Mouse (Mus musculus) T-helper 2 cell (primary cell): ENCODE data around the gene Pax3.

ENCODE experiments used
- in situ Hi-C: fragments of 300-600 bp; cut with MboI, MseI; formaldehyde crosslinking; loops from one replicate; pipeline ENCODE4 v1.15.1; 2025; ENCODE audit warnings: high pct_unique_total_duplicates

The Pax3 gene

DNA sequence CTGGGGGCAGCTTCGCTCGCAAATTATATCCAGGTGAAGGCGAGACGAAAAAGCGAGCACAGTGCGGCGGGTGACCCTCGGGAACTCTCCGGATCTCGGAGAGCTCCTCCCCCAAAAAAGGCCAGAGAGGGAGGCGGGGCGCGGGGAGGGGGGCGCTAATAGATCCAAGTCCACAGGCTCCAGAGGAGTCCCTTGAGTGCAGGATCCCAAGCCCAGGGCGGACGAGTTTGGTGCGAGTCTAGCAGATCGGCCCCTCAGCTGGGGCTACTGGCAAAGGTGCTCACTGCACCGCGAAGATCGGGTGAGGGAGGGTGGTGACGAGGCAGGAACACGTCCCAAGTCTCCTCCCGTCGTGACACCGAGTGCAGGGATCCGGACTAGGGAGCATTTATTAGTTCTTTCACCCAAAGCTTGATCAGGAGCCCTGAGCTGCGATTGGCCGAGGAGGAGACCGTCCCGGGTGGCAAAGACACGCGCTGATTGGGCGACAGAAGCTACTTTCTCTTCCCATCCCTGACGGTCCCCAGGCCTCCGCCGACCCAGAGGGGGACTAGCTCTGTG is at the start of gene Pax3:
Pax3 (minus strand) TSS at position 384 of the 561 bp plus-strand sequence.
- in situ Hi-C loops = no loop called here

DNA sequence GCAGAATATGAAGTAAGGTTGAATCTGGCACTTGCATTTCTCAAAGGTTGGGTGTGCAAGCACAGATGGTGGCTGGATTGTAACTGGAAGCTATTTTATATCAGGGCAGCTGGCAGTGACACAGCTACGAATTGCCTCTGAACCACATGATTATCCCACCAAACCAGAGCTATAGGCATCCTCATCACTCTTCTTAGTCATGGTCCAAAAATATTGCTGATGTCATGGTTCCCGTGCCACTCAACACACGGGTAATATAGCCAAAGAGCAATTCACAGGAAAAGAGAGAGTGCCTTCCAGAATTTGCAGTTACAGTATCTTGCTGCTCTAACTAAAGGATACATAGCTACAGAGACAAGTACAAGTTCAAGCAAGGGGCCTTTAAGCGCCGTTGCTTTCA is 37.4 kb upstream of the Pax3 start:
- in situ Hi-C loops = no loop called here

DNA sequence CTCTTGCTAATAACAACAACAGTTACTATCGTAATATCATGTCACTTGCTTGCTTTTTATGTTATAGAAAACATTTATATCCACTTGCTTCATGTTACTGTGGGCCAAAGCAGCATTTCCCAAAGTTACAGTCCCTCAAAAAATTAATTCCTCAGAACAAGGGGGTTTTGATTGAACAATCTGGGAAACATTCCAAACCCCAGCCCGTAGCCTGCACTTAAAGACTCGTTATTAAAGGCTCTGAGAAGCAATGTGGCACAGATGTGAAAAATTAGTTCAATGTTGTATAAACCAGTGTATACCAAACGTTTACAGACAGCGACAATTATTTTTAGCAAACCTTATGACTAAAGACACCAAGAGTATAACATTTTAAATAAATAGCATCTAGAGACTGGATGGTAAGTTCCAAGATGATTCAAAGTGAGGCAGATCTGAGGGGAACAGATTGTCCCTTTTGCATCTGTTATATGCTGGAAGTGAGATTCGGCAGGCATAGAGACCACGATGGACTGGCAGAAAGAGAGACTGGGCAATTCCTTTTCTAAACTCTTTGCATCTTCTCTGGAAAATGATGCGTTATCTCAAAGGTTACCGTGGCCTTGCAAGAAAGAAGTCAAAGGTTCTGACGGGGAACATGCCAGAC is 35.1 kb upstream of the Pax3 start:
- in situ Hi-C loops = no loop called here

DNA sequence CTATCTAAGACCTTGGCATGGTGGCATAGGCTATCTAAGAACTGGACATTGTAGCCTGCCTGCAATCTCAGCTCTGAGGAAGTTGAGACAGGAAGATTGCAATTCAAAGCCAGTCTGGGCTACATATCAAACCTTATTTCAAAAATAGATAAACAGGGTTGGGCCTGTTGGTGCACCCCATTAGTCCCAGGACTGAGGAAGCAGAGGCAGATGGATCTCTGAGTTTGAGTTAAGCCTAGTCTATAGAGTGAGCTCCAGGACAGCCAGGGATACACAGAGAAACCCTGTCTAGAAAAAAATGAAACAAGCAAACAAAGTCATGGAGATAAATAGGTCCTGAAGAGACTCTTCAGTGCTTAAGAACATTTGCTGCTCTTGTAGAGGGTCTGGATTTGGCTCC is 32.9 kb upstream of the Pax3 start:
- in situ Hi-C loops = no loop called here

DNA sequence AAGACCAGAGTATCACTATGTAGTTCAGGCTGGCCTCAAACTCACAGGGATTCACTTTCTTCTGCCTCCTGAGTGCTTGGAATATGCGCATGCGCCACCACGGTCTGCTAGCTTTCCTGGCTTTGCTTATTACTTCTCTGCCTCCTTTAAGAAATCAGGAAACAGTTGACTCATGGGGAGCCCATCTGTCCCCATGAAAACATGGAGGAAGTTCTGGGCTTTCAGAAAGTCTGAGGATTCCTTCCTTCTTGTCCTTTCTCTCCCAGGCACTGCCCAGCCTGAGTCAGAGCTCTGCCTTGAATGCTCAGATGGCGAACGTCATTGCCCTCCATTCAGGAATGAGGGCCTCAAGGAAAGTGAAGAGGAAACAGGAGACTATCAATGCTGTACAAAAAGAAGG is 31.8 kb upstream of the Pax3 start:
- in situ Hi-C loops = no loop called here

DNA sequence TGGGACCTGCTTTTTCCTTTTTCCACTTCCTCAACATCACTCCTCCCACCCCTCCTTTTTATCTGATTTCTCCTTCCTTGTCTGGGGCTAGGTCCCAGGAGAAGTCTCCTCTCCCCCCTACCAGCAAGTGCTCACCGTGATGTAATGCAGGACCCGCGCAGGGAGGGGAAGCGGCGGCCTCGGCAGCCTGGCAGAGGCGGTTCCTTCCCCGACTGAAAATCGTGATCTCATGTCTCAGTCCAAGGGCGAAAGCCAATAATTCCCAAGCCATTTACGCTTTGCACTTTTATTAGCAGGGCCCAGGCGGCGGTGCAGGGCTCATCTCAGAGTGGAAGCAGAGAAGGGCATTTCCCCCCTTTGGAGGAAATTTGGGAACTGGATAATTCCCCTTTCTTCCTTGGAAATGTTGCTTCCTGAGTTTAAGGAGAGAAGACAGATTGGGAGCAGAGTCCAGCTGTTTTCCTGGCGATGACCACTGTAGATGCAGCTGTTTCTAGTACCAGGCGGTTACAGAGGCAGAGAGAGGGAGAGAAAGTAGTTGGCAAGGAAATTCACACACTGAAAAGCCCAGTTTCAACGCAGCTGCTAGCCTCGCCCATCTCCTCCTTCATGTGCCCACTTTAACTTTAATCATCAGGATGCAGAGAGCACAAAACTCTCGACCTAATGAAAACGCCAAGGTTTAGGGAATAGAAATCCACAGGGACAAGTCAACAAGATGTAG is 21.3 kb upstream of the Pax3 start:
- in situ Hi-C loops = no loop called here

DNA sequence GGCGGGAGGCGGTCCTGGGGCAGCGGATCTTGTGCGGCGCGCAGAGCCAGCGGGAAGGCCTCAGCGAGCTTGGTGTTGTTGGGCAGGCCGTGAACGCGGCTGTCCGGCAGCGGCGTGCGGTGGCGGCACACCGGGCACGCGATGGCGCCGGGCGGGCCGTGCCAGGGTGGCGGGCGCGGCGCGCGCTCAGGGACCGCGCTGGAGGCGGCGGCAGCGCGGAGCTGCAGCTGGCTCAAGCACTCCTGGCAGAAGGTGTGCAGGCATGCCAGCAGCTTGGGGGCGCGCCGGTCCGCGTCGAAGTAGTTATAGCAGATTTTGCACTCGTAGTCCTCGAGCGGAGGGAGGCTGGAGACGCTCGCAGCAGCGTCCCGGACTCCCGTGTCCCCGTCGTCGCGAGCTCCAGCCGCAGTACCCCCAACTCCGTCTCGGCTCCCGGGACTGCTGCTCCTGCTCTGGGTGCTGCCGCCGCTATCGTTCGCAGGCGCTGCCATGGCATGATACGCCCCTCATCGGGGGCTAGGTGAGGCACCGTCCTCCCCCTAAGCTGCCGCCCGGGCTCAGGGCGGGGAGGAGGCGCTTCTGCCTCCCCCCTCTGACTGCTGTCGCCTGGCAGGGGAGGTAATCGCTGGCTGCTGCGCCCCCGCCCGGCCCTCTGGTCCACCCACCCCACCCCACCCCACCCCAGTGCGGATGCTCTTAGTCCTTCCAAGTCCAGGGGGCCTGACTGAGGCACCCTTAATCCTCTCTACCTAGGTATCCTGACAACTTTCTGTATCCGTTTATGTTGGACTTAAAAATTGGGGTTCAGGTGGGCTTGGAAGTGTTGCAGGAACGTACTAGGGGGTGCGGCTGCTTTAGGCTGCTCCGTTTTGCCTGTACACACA is 20.5 kb upstream of the Pax3 start:
- in situ Hi-C loops = no loop called here

DNA sequence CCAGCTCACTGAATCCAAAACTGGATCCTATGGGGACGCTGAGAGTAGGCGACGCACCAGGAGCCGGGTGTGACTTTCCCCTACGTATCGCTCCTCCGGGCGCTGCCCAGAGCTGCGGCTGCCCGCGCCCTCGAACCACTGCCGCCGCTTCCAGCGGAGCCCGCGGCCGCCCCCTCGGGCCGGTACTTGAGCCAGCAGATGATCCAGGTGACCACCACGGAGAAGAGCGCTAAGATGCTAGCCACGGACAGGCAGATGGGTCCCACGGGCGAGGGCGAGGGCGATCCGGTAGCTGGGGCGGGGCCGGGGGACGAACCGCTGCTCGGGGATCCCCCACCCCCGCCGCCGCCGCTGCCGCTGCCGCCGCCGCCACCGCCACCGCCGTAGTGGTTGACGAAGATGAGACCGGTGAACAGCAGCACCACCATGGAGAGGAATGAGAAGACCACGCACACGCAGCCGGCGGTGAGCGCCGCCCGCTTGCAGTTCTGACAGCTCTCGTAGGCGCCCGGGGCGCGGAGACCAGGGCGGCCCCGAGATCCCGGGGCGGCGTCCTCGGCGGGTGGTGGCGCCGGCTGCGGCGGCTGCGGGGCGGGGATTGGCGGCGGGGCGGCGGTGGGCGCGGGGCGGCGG is 19.7 kb upstream of the Pax3 start:
- in situ Hi-C loops = no loop called here

DNA sequence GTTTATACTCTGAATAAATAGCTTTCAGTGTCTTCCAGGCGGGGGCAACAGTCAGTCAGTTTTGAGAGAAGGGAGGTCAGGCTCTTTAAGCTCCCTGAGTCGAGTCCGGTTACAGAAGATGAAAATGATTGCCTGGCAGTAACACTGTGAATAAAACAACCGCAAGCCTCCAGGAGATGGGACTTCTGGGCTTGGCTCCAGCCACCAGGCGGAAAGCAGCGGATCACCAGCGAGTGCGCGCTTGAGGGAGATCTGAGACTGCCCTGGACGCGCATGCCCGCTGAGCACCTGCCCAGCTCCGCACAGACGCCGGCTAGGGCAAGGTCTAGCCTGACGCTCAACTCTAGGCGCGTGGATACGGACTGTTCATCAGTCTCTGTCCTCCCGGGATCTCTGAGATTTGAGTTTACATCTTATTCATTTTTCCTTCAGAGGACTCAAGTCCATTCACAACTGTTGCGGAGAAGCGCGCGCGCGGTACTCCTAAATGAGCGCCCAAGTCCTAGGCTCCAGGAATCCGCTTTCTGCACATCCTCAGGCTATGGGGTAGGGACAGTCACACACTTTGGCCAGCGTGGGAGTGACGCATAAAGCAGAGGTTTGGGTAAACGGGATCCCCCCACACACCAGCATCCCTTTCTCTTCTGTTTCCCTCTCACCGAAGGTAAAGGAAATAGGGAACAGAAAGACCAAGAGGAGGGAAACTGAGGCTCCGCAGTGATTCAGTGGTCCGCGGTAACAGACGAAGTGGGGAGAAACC is 19.0 kb upstream of the Pax3 start:
- in situ Hi-C loops = no loop called here

DNA sequence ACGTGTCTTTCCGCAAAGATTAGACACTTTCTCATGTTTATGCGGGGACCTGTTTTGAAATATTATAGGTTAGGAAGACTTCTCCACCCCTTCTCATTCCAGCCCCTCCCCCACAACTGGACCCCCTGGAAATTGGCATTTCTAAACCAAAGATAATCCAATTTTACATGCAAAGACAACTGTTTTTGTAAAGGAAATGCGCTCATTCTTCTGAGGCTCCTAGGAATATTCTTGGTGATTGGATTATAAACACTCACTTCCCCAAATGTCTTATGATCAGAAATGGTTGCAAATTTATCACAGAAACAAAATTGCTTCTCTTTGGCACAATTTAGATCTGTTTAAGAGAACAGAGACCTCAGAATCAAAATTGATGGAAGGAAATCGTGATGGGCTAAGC is 14.1 kb upstream of the Pax3 start:
- in situ Hi-C loops = no loop called here

DNA sequence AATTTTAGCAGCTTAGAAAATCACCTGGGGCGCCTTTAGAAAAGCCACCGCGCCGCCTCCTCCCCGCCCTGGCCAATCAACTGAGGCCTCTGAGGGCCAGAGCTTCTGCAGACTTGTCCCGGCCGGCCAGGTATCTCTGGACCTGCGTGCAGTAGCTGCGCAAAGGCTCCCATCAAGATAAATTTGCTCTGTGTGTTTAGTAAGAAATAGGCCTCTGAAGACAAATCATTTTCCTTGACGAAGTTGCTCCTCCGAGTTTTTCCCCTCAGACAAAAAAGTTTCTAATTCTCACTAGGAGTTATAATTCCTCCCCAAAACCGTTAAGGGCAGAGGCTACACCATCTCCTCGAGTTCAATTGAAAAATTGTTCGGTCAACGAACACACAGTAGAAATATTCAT is 13.6 kb upstream of the Pax3 start:
- in situ Hi-C loops = no loop called here

DNA sequence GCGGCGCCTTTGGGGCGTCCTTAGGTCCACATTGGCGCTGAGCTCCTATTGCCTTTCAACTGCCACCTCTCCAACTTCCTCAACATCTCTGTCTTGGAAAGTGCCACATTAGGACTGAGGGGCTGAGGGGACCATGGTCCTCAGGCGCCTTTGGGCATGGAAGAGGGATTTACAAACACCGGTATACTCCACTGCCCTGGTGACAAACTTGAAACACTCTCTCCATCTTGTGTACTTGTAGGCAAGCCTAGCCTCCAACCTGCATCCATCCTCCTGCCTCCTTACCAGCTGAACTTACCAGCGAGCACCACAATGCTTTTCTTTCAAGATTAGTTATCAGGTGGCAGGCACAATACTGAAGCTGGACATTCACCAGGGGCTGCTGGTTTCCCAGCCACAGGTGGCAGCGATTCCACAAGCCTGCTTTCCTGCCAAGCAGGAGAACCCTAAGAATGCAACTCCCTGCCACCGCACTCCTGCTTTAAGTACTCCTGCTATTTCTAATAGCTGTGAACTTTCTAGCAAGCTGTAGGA is 11.4 kb upstream of the Pax3 start:
- in situ Hi-C loops = no loop called here

DNA sequence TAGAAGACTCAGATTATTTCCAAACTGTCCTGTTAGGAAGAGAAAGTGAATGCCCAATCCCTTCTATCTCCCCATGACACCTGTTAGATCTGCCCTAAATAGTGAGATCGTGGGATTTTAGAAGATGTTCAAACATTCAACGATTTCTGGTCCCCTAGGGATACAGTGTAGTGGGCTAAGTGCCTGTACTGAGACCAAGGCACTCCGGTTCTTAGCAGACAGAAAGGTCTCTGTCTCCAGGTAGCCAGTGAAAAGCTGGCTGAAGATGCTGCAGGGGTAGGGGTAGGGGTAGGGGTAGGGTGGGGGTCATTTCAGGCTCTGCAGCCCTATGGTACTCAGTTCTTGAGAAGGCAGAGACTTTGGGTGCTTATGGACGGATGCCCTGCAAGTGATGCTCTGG is 7.4 kb upstream of the Pax3 start:
- in situ Hi-C loops = no loop called here

DNA sequence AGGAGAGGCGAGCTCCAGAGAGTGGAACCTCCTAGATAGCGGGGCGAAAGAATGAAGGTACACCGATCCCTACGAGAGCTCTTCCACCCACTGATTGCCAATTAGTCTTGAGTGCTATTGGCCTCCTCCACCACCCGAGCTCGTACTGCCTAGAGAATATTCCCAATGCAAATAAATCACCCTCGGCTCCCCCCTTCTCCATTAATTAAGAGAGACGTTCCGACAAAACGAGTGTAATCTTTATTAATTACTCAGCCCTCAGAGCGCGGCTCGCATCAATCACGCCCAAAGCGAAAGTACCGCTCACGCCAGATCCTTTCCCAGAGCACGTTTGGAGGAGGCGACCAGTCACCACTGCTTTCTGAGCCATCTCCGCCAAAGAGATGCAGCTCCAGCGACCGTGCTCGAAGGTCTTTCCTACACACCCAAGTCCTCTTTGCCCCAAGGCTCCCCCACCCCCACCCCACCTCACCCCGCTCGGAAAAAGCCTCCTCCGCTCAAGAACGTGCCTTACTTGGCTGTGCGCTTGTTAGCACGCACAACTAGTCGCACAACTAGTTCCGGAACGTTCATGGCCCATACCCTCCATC is 6.8 kb upstream of the Pax3 start:
- in situ Hi-C loops = no loop called here

DNA sequence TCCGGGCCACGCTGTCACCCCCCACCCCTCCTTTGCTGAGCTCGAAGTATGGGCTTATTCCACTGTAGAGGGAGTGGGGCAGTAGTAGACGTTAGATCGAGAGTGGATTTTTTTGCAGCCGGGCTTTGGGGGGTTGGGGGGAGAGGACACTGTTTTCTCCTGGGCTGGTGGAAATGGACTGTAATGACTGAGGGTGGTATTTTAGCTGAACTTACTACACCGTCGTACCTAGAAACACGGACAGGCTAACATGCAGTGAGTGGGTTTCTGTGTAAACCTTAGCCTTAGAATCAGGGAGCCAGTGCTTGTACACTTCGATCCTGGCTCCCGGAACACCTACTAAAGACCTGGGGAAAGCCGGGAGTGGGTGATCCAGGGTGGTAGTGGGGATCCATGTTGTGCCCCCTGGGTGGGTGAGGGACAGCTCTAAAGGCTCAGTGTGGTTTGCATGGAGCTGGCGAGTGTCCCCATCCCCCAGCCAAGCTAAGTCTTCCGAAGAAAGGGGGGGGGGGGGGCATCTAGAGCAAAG is 6.2 kb upstream of the Pax3 start:
- in situ Hi-C loops = no loop called here

DNA sequence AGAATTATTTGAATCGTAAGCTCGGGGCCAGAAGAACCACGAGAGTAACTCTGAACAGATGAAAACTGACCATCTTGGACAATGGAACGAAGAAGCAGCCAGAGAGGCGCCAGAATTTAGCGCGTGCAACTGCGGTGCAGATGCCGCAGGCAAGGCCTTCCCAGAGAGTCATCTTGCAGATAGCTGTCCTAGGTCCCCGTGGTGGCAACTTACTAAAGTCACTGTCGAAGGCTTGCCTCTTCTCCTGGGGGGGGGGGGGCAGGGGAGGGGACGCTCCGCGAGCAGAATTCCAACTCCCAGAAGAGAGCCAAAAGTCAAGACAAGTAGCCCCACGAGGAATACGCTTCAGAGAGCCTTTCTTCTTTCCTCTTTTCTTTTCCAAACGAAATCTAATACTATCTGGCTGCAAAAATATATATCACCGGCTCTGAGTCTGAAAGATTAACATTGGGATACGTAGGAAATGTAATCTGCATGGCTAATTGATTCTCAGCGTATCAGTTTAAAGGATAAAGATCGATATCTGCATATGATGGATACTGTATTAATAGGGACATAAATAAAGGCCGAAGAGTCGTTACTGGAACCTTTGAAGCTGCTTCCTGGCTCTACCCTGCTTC is 5.6 kb upstream of the Pax3 start:
- in situ Hi-C loops = no loop called here

DNA sequence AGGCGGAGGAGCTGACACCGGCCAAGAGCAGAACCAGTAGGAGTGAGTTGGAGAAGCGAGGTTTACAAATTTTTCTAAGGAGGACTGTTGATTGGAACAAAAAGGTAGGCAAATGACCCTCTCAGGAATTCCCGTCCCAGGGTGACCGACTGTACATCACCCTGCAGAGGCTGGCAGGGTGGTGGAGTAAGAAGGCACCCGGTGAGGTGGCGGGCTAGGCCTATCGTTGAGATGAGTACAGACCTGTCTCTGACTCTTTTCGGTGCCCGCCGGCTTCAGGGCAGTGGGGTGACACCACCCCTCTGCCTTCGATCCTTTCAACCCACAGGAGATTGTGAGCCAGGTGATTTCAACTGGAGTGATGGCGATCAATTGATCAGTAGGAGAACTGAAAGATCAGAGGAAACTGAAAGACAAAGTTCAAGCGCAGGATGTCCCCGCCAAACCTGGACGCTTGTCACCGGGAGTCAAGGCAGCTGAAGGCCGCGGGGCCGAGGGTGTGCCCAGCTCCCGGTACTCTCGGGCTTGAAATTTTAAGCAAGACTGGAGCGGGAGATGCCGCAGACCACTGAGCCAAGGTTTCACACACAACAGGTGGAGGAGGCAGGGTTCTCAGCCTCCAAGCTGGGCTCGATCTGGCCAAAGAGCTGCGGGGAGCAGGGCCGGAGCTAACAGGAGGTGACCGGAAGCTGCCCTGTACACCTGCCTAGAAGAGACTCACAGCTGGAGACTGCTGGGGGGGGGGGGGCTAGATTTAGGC is 4.5 kb upstream of the Pax3 start:
- in situ Hi-C loops = no loop called here

DNA sequence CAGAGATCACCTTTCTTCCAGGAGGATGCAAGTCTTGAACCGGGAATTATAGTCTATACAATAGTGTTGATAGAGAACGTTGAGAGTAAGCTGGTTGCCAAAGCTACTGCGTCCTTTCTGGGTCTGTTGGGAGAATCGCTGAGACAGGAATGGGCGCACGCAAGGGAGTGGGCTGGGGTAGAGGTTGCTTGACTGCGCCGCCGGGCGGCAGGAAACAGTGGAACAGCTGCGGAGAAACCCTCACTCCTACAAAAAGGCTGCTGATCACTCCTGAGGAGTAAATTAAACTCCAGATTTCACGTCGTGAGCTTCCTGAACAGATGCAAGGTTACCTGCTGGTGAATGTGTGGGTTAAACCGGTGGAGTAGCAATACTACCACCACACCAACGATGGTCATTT is 3.3 kb upstream of the Pax3 start:
- in situ Hi-C loops = no loop called here

DNA sequence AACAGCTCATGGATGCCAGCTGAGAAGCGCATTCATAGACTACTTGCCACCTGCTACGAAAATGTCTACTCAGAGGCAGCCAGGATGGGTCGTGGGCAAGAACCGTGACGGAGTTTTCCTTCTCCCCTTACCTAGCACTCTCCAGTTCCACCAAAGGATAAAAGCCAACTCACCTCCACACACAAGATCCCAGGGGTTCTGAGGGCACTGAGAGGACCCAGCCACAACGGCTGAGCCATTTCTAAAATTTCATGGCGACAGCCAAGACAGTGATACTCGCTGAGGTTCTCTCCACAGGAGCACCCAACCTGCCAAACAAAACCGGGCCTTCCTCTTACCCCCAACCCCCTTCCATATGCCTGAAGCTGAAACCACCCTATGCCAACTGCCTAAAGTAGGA is 2.3 kb upstream of the Pax3 start:
- in situ Hi-C loops = no loop called here
